Mouse (Mus musculus): Measurements from ENCODE around the gene Tes3-ps.

DNA sequence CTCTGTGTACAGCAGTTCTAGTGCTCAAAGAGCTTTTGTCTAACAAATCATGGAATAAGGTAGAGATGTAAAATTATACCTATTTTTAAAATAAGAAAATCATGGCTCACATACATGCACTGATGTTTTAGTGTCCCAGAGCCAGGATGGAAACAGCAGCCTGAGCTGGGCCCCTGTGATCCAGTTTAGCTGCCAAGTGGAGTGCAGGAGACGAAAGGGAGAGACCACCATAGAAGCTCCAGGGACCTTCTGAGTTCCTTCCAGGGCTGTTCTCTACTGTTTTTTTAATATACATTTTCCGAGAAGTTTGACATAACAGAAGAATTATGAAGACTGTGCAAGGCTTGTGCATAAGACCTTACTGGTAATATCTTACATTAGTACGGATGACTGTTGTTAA lies 15.2 kb upstream of the Tes3-ps start:
- TF ChIP-seq CTCF (IDR thresholded peaks at IDR 0.05; ENCODE audit: borderline replicate concordance, control insufficient read depth, extremely low read depth, insufficient read depth, low read length, poor library complexity) (no peak), POLR2A (IDR thresholded peaks at IDR 0.05; ENCODE audit: control insufficient read depth, extremely low read depth, insufficient read depth, low read length, poor library complexity) (no peak)

Measured in thymus, adult 2 months (tissue).